ENCODE assay signal across 26 mouse cellular contexts in the genomic region with DNA sequence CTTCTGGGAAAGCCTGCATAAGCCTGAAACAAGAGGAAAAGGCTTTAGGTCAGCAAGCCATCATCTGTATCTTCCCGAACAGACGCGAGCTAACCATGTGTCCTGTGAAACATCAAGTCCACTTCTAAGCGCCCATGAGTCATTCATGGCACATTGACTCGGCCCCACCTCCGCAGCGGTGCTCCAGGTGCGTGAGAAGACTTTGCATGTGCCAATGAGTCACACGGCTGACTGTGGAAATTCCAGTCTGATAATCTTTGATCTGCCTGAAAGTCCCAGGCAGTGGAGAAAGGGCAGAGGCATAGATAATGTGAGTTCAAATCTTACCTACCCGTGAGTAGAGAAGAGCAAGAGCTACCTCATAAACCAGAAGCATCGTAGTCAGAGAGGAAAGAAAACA.
DNase-seq lines count a peak whose midpoint lies in the region; ATAC-seq and TF ChIP-seq lines count a peak whose summit lies in the region.
"Had no signal": no experiment of that assay in that cellular context is flagged by ENCODE, and none has a peak within 500 bp of the region (broad histone marks: within the 10 kb centered on the region; RNA-seq: fewer than 3 reads in every experiment).

No protein-coding gene starts in this region.

- H3K27me3 ChIP-seq in small intestine, adult 2 months (ENCODE audit: control insufficient read depth, insufficient read depth, low read length) = no peaks in the 10 kb centered on the region
- no peaks in the 10 kb centered on the region for H3K27me3 ChIP-seq in kidney, embryonic 15.5 days
- H3K27me3 ChIP-seq: embryonic facial prominence, embryonic 12.5 days; forebrain, embryonic 15.5 days; heart, embryonic 12.5 days; limb, embryonic 13.5 days; lung, embryonic 15.5 days had no signal

- H3K4me1 ChIP-seq in small intestine, adult 2 months (ENCODE audit: control insufficient read depth, insufficient read depth, insufficient read length, low read length) = peaks cover 5% of the 10 kb centered on the region; the same call in 1 of the 2 replicates
- no peaks in the 10 kb centered on the region for H3K4me1 ChIP-seq in kidney, embryonic 15.5 days
- H3K4me1 ChIP-seq: embryonic facial prominence, embryonic 12.5 days; forebrain, embryonic 15.5 days; heart, embryonic 12.5 days; limb, embryonic 13.5 days; lung, embryonic 15.5 days; midbrain, embryonic 10.5 days had no signal

- H3K4me3 ChIP-seq in small intestine, adult 2 months (ENCODE audit: low read depth, low read length) = no peak overlapping the region
- H3K4me3 ChIP-seq in kidney, embryonic 15.5 days (replicated peaks) = no peak overlapping the region
- H3K4me3 ChIP-seq: embryonic facial prominence, embryonic 12.5 days; forebrain, embryonic 15.5 days; heart, adult 2 months; heart, embryonic 12.5 days; layer of hippocampus, adult 2 months; limb, embryonic 13.5 days; lung, embryonic 15.5 days; midbrain, embryonic 10.5 days had no signal

- no peaks in the 10 kb centered on the region for H3K36me3 ChIP-seq in small intestine, adult 2 months (ENCODE audit: control insufficient read depth, insufficient read depth, low read length)
- no peaks in the 10 kb centered on the region for H3K36me3 ChIP-seq in kidney, embryonic 15.5 days
- H3K36me3 ChIP-seq: embryonic facial prominence, embryonic 12.5 days; forebrain, embryonic 15.5 days; heart, embryonic 12.5 days; limb, embryonic 13.5 days; lung, embryonic 15.5 days; midbrain, embryonic 10.5 days had no signal

- TF ChIP-seq CTCF in small intestine, adult 2 months (IDR thresholded peaks at IDR 0.05; ENCODE audit: extremely low read depth, insufficient read length, insufficient replicate concordance, low read depth, low read length) = no peak

- H3K9me3 ChIP-seq in kidney, embryonic 15.5 days (replicated peaks) = no peaks in the 10 kb centered on the region
- H3K9me3 ChIP-seq: embryonic facial prominence, embryonic 12.5 days; forebrain, embryonic 15.5 days; heart, embryonic 12.5 days; limb, embryonic 13.5 days; lung, embryonic 15.5 days; midbrain, embryonic 10.5 days had no signal

- peak overlapping the region; percentile 64 for H3K27ac ChIP-seq in small intestine, adult 2 months (ENCODE audit: insufficient read depth, low read depth, low read length)
- no peak overlapping the region for H3K27ac ChIP-seq in kidney, embryonic 15.5 days
- H3K27ac ChIP-seq: embryonic facial prominence, embryonic 12.5 days; forebrain, embryonic 15.5 days; heart, adult 2 months; hindbrain, embryonic 14.5 days; layer of hippocampus, adult 2 months; limb, embryonic 13.5 days; lung, embryonic 15.5 days; midbrain, embryonic 10.5 days had no signal

- no peak overlapping the region for H3K4me2 ChIP-seq in kidney, embryonic 15.5 days
- H3K4me2 ChIP-seq: embryonic facial prominence, embryonic 12.5 days; forebrain, embryonic 15.5 days; heart, embryonic 12.5 days; hindbrain, embryonic 14.5 days; limb, embryonic 13.5 days; liver, embryonic 11.5 days; lung, embryonic 15.5 days had no signal

- no peak for ATAC-seq in kidney, embryonic 15.5 days (replicated peaks; ENCODE audit: low FRiP score)
- ATAC-seq: forebrain, embryonic 15.5 days; midbrain, embryonic 16.5 days had no signal

- peak; percentile 17 for DNase-seq in 3T3-L1 (ENCODE audit: low read depth, low spot score)
- DNase-seq in CD4-positive, CD25-positive, alpha-beta regulatory T cell, adult 2 months (ENCODE audit: low read depth, low spot score) = peak; percentile 45
- peak; percentile 64 for DNase-seq in induced T-regulatory cell, adult 2 months (ENCODE audit: low read depth)
- no peak for DNase-seq in layer of hippocampus, postnatal 36 days
- no peak for DNase-seq in adrenal gland, postnatal 14 days
- DNase-seq: adrenal gland, adult 8-10 months; cerebellum, adult 9-10 months; cerebellum, postnatal 36 days; gastrocnemius, postnatal 25 days; heart, adult 2 months; kidney, adult 11 months; kidney, postnatal 36 days; right cerebral cortex, postnatal 25 days; thymus, postnatal 4 days had no signal

- WGBS in small intestine, adult 2 months = 35% methylated on average over 11 of the region's 11 CpGs
- 77% methylated on average over 11 of the region's 11 CpGs for WGBS in kidney, embryonic 15.5 days

- TF ChIP-seq POLR2A in small intestine, adult 2 months (IDR thresholded peaks at IDR 0.05; ENCODE audit: low read depth, low read length) = no peak

- no peak overlapping the region for H3K9ac ChIP-seq in kidney, embryonic 15.5 days
- H3K9ac ChIP-seq: embryonic facial prominence, embryonic 12.5 days; forebrain, embryonic 15.5 days; heart, embryonic 12.5 days; hindbrain, embryonic 14.5 days; limb, embryonic 13.5 days; lung, embryonic 15.5 days had no signal

Comparison
In these comparisons a context has a peak if more than half of its experiments do, and no peak if none do; other contexts are left out.
1. DNase-seq: peak in 3T3-L1 (single experiment), CD4-positive, CD25-positive, alpha-beta regulatory T cell, adult 2 months (single experiment) and induced T-regulatory cell, adult 2 months (single experiment); none in layer of hippocampus, postnatal 36 days (0 of 2) and adrenal gland, postnatal 14 days (single experiment).